Mouse (Mus musculus) heart, postnatal 0 days (tissue): ENCODE measurements around the gene Fads2.

Experiments
- CTCF ChIP-seq: IDR thresholded peaks from 2 replicates; pipeline ENCODE4 v1.5.1; 2016; ENCODE audit warnings: antibody characterized with exemption, control low read depth, low read depth
- EP300 ChIP-seq: IDR thresholded peaks from 2 replicates; pipeline ENCODE4 v1.6.1; 2016; ENCODE audit warnings: antibody characterized with exemption, low read depth

- no peak for TF ChIP-seq CTCF
- TF ChIP-seq EP300, result no peak
Observed at GRCm38 (mm10) chr19:10013913-10014312, 87.6 kb downstream of the Fads2 start.
